Mouse (Mus musculus): ENCODE data around the gene Adcy1.

The Adcy1 gene

GRCm38 (mm10) chr11:7140449-7140848 is 77.2 kb downstream of the Adcy1 start:
- DNase-seq, result no peak

- no peak for DNase-seq
These were observed 79.4 kb downstream of the Adcy1 start for GRCm38 (mm10) chr11:7142725-7143124.

- no peak for DNase-seq
These were observed 81.1 kb downstream of the Adcy1 start for GRCm38 (mm10) chr11:7144369-7144768.

- DNase-seq, result no peak
These were observed 81.9 kb downstream of the Adcy1 start for GRCm38 (mm10) chr11:7145221-7145620.

- DNase-seq, result no peak
These were observed 84.2 kb downstream of the Adcy1 start for GRCm38 (mm10) chr11:7147536-7147935.

- DNase-seq, result no peak
These were observed 84.7 kb downstream of the Adcy1 start for GRCm38 (mm10) chr11:7147945-7148344.

- no peak for DNase-seq
These were observed 86.2 kb downstream of the Adcy1 start for GRCm38 (mm10) chr11:7149471-7149870.

GRCm38 (mm10) chr11:7150511-7150910 is 87.2 kb downstream of the Adcy1 start:
- no peak for DNase-seq

- DNase-seq, result no peak
These were observed 89.1 kb downstream of the Adcy1 start for GRCm38 (mm10) chr11:7152371-7152770.

- no peak for DNase-seq
These were observed 89.8 kb downstream of the Adcy1 start for GRCm38 (mm10) chr11:7153081-7153480.

GRCm38 (mm10) chr11:7156427-7156826 is 93.1 kb downstream of the Adcy1 start:
- DNase-seq, result no peak

- no peak for DNase-seq
These were observed 94.9 kb downstream of the Adcy1 start for GRCm38 (mm10) chr11:7158196-7158595.

GRCm38 (mm10) chr11:7160146-7160545 is 96.9 kb downstream of the Adcy1 start:
- DNase-seq, result no peak

GRCm38 (mm10) chr11:7160637-7161101 is 97.4 kb downstream of the Adcy1 start:
- DNase-seq, result no peak

GRCm38 (mm10) chr11:7161502-7162174 is 98.3 kb downstream of the Adcy1 start:
- no peak for DNase-seq

- no peak for DNase-seq
These were observed 101.1 kb downstream of the Adcy1 start for GRCm38 (mm10) chr11:7164416-7164815.

GRCm38 (mm10) chr11:7169645-7170044 is 106.4 kb downstream of the Adcy1 start:
- DNase-seq, result no peak

- no peak for DNase-seq
These were observed 110.4 kb downstream of the Adcy1 start for GRCm38 (mm10) chr11:7173664-7174063.

GRCm38 (mm10) chr11:7178724-7179123 is 115.4 kb downstream of the Adcy1 start:
- no peak for DNase-seq

GRCm38 (mm10) chr11:7179276-7179675 is 116.0 kb downstream of the Adcy1 start:
- no peak for DNase-seq

- DNase-seq, result no peak
These were observed 119.2 kb downstream of the Adcy1 start for GRCm38 (mm10) chr11:7182409-7183042.

- DNase-seq, result no peak
These were observed 121.1 kb downstream of the Adcy1 start for GRCm38 (mm10) chr11:7184420-7184819.

GRCm38 (mm10) chr11:7187472-7187871 is 124.2 kb downstream of the Adcy1 start:
- no peak for DNase-seq

GRCm38 (mm10) chr11:7188469-7188868 is 125.2 kb downstream of the Adcy1 start, which contains the start of gene Gm11985:
TSS of gene Gm11985 (minus strand) at chr11:7188569.
- no peak for DNase-seq

- DNase-seq, result no peak
These were observed 129.4 kb downstream of the Adcy1 start for GRCm38 (mm10) chr11:7192710-7193109.
